Mouse (Mus musculus): ENCODE results near the gene Dusp23.

DNA sequence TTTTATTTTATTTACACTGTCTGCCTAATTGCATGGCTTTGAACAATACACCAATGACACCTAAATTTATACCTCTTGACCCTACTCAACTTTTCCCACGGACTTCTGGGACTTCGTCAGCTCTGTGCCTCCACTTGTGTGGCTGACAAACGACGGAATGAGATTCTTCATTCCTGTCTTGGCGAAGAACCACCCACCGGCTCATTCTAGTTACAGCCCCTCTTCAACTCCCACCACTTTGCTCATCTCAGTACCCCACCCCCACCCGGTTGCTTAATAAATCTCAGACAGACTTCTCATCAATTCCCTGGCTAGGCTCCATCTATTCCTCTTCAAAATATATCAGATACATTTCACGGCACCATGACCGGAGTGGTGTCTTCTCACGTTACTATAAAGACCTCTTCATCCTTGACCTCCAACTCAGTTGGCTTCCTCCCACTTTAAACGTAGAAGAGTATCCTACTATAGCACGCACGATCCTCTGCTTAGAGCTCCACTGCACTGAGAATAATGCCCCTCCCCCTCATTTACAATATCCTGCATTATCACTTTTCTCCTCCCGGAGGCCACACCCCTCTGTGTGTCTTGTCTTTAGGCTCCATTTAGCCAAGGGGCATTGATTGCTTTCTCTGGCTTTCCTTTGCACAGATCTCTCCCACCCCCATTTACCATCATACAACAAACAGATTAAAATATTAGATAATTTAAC lies 15.2 kb downstream of the Dusp23 start:
- TF ChIP-seq CTCF (conservative IDR thresholded peaks at IDR 0.05; ENCODE audit: insufficient read depth, insufficient read length, low read depth, low read length) (no peak), POLR2A (IDR thresholded peaks at IDR 0.05; ENCODE audit: low read depth, low read length) (no peak)

Measured in kidney, adult 2 months (tissue).